Mouse (Mus musculus): ENCODE data around the gene Ttc39b.

Ttc39b gene

DNA sequence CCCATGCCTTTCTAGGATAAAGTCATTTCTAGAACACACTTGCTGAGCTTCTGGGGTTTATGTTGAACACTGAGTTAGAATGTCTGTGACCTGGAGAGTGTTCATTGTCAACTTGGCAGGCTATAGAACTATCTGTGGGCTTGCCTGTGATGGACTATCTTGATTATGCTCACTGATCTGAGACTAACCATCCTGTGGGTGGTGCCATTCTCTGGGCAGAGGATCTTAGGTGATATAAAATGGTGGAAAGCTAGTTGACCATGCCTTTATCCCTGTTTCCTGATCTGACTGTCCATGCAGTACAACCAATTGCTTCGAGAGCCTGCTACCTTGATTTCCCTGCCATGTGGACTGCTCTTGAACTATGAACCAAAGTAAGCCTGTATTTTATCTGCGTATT, 146.6 kb downstream of the Ttc39b start:
- DNase-seq = no peak

DNA sequence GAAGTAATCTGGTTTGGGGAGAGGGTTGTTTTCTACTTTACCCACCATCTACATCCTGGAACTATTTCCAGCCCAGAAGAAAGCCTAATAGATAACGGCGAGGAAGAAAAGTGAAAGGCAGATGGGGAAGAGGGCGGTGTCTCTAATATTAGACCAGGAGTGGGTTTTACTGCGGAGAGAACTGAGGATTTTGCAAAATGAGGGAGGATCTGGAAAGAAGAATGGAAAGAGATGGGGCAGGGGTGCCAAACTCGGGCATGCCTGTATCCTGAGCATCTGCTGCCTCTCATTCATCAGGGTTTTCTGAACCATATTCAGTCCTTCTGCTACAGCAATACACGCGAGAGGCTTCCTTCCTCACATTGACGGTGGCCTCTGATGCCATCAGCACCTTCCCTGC, 149.1 kb downstream of the Ttc39b start:
- no peak for DNase-seq

DNA sequence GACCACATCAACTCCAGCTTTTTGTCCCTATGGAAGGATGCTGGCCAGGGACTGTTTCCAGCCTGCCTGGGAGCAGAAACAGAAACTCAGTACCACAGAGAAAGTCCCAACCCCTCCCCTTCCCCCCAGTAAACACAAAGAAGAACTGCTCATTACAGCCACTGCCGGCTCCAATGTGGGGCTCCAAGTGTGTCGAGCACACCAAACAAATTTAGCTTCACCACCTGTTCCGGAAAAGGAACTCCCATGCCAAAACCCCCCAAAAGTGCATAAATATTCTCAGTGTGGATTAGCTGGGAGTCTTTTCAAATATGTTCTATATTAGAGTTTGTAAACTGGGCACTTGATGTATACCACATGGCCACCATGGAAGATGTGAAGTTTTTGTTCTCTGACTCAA, 151.8 kb downstream of the Ttc39b start:
- DNase-seq = no peak

DNA sequence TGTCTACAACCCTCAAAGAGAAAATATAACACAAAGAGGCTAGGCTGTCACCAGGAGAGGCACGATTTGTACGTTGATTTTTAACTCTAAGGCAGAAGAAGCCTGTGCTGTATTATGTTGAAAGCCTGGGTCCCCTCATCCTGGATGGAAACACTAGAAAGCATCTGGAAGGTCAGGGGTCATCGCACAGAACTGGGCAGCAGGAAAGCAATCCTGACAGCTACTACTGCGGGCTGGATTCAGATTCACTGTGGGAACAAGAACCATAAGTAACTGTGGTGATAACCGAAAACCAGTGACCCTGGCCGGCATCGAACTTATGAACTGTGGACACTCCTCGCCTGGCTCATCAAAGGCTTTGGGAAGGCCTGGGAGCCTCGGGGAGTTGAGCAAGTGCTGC, 153.3 kb downstream of the Ttc39b start:
- DNase-seq = no peak
